Comparison of ENCODE assay signal across 9 mouse cellular contexts in the genomic region with DNA sequence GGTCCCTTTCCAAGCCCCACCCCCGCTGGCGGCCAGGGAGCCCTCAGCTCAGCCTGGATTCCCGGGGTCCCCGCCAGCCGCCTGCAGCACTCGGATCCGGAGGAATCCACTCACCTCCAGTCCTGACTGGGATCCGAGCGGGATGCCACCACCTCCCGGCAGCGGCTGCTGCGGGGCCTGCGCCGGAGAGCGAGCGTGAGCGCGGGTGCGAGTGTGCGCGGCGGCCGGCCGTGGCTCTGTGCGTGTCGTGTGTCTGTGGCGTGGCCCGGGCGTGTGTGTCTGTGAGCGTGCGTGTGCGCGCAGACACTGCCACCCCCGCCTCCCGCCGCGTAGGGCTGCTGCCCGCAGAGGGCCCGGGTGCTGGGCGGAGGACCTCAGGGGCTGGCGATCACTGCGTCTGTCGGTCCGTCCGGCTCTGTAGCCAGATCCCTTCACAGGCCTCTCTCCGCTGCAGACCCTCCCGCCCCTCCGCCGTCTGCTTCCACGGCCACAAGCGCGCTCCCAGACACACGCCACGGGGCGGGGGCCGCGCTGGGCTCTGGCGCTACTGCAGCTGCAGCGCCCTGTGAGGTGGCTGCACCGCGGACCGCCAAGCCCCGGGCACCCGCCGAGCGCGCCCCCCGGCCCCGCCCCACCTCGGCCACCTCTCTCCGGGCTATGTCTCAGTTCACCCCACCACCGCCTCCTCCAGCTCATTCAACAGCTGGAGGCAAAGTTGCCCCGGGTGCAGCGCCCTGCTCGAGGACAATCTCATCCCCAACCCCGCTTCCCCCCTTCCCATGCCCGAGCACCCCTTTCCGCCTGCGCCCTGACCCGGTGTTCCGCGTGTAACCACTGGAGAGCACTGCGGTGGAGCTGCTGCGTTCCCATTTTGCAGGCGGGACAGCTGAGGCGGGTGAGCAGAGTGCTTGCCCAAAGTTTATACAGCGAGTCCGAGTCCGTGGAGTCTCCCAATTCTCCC. TPM values are rescaled to one million over a fixed set of nuclear protein-coding genes. Genes with fewer than 3 reads are reported as not detected.
DNase-seq lines count a peak whose midpoint lies in the region; ATAC-seq and TF ChIP-seq lines count a peak whose summit lies in the region.
"Had no signal": no experiment of that assay in that cellular context is flagged by ENCODE, and none has a peak within 500 bp of the region (broad histone marks: within the 10 kb centered on the region; RNA-seq: fewer than 3 reads in every experiment).

A gene (minus strand): TSS at position 482 of the 961 bp plus-strand sequence.

- peak within 1 kb of the TSS; percentile 66 for H3K4me2 ChIP-seq in kidney, postnatal 0 days (ENCODE audit: low read length)
- peak within 1 kb of the TSS; percentile 97 for H3K4me2 ChIP-seq in forebrain, embryonic 12.5 days
- peak within 1 kb of the TSS; percentile 84 for H3K4me2 ChIP-seq in midbrain, embryonic 14.5 days (ENCODE audit: low read length)

- peaks cover 8% of the 10 kb centered on the region for H3K4me1 ChIP-seq in kidney, postnatal 0 days (replicated peaks; ENCODE audit: insufficient read depth, low read length)
- peaks cover 25% of the 10 kb centered on the region for H3K4me1 ChIP-seq in forebrain, embryonic 12.5 days
- peaks cover 9% of the 10 kb centered on the region; the same call in 1 of the 2 replicates for H3K4me1 ChIP-seq in midbrain, embryonic 14.5 days (ENCODE audit: control insufficient read depth, insufficient read depth, low read length)

- 2% methylated on average over 66 of the region's 89 CpGs for WGBS in kidney, postnatal 0 days
- 1% methylated on average over 84 of the region's 89 CpGs for WGBS in forebrain, embryonic 12.5 days
- 1% methylated on average over 79 of the region's 89 CpGs for WGBS in midbrain, embryonic 14.5 days

- peaks cover 50% of the 10 kb centered on the region for H3K27me3 ChIP-seq in kidney, postnatal 0 days (ENCODE audit: insufficient read depth, low read length)
- peaks cover 73% of the 10 kb centered on the region for H3K27me3 ChIP-seq in forebrain, embryonic 12.5 days
- peaks cover 36% of the 10 kb centered on the region for H3K27me3 ChIP-seq in midbrain, embryonic 14.5 days (ENCODE audit: control insufficient read depth, insufficient read depth, low read length)

- no peak within 1 kb of the TSS for H3K27ac ChIP-seq in kidney, postnatal 0 days
- H3K27ac ChIP-seq in forebrain, embryonic 12.5 days: no peak within 1 kb of the TSS
- H3K27ac ChIP-seq in midbrain, embryonic 14.5 days (replicated peaks; ENCODE audit: low read depth, low read length): peak within 1 kb of the TSS; percentile 68

- ATAC-seq in kidney, postnatal 0 days (replicated peaks; ENCODE audit: low FRiP score, low read depth): peak; percentile 38; the same call in 1 of the 2 replicates
- peak; percentile 44 for ATAC-seq in forebrain, embryonic 12.5 days (ENCODE audit: low FRiP score)
- ATAC-seq in midbrain, embryonic 14.5 days (ENCODE audit: low FRiP score, low TSS enrichment): peak; percentile 57; the same call in 1 of the 2 replicates

- no peak for TF ChIP-seq CTCF in kidney, postnatal 0 days (IDR thresholded peaks at IDR 0.05; ENCODE audit: low read depth)

- H3K9me3 ChIP-seq in kidney, postnatal 0 days (replicated peaks; ENCODE audit: low read length): no peaks in the 10 kb centered on the region
- H3K9me3 ChIP-seq in forebrain, embryonic 12.5 days: no peaks in the 10 kb centered on the region
- H3K9me3 ChIP-seq in midbrain, embryonic 14.5 days (ENCODE audit: control insufficient read depth, low read length): no peaks in the 10 kb centered on the region

- no peaks in the 10 kb centered on the region for H3K36me3 ChIP-seq in kidney, postnatal 0 days (ENCODE audit: insufficient read depth, low read length)
- no peaks in the 10 kb centered on the region for H3K36me3 ChIP-seq in forebrain, embryonic 12.5 days (replicated peaks)
- no peaks in the 10 kb centered on the region for H3K36me3 ChIP-seq in midbrain, embryonic 14.5 days (ENCODE audit: control insufficient read depth, insufficient read depth, low read length)

- no peak for DNase-seq in kidney, postnatal 0 days (ENCODE audit: low spot score)
- no peak for DNase-seq in kidney, adult 18-20 months
- peak; percentile 64 for DNase-seq in ZHBTc4 (ENCODE audit: low read depth, low spot score)
- no peak for DNase-seq in layer of hippocampus, adult 8-10 months (ENCODE audit: low spot score in 2 of 2)
- peak; percentile 75 for DNase-seq in midbrain, embryonic 14.5 days
- no peak for DNase-seq in urinary bladder, postnatal 25 days (ENCODE audit: low spot score)
- no peak for DNase-seq in spleen, postnatal 14 days (ENCODE audit: low spot score in 2 of 2)

- H3K9ac ChIP-seq in kidney, postnatal 0 days (ENCODE audit: low read depth, low read length): no peak within 1 kb of the TSS; the same call in 1 of the 2 replicates
- H3K9ac ChIP-seq in forebrain, embryonic 12.5 days: peak within 1 kb of the TSS; percentile 65
- H3K9ac ChIP-seq in midbrain, embryonic 14.5 days (replicated peaks; ENCODE audit: low read length): peak within 1 kb of the TSS; percentile 69

- peak within 1 kb of the TSS; percentile 34 for H3K4me3 ChIP-seq in kidney, postnatal 0 days (replicated peaks; ENCODE audit: low read depth, low read length)
- peak within 1 kb of the TSS; percentile 61 for H3K4me3 ChIP-seq in forebrain, embryonic 12.5 days (replicated peaks)
- peak within 1 kb of the TSS; percentile 59 for H3K4me3 ChIP-seq in midbrain, embryonic 14.5 days (replicated peaks; ENCODE audit: low read depth, low read length)

RNA-seq across cellular contexts. Expression of the gene that starts here (rescaled TPM):
- polyA plus RNA-seq in kidney, postnatal 0 days (2015; fragmentation: Nextera tagmentation; extraction: Ambion mirVana): 0.10 and 0.13 TPM in 2 replicates
- polyA plus RNA-seq in forebrain, embryonic 12.5 days (2016; fragmentation: Nextera tagmentation; extraction: Ambion mirVana): 1.2 TPM in 2 replicates
- 100 to 1,000 TPM; 176 to 224 (median 201) TPM for total RNA-seq in layer of hippocampus, adult 8-10 months (2022)
- 4.0 and 8.1 TPM in 2 replicates for polyA plus RNA-seq in midbrain, embryonic 14.5 days (2014; fragmentation: Nextera tagmentation; extraction: Ambion mirVana)
- total RNA-seq: liver, adult 2 months had no signal
- polyA plus RNA-seq: liver, adult 2 months had no signal

Comparison
In these comparisons a context has a peak if more than half of its experiments do, and no peak if none do; other contexts are left out.
1. Peak in ATAC-seq, H3K4me3 ChIP-seq and H3K4me2 ChIP-seq in kidney, postnatal 0 days; RNA of the gene not detected or under 1 TPM.
2. DNase-seq: peak in ZHBTc4 (single experiment) and midbrain, embryonic 14.5 days (single experiment); none in kidney, postnatal 0 days (single experiment), kidney, adult 18-20 months (single experiment), layer of hippocampus, adult 8-10 months (0 of 2), urinary bladder, postnatal 25 days (single experiment) and spleen, postnatal 14 days (0 of 2).
3. Peak in every context shown above with its lines, with median percentiles within 50 percentile points of each other: ATAC-seq, H3K4me2 ChIP-seq and H3K4me3 ChIP-seq.